Mouse (Mus musculus): ENCODE results near the gene Lyrm9. TPM values are rescaled to one million over a fixed set of nuclear protein-coding genes. Genes with fewer than 3 reads are reported as not detected.

Lyrm9 gene
- polyA plus RNA-seq, 1 experiment from 2014 or later: 22.1 TPM

GRCm38 (mm10) chr11:78822792-78823498, 3.4 kb upstream of the Lyrm9 start:
- H3K9me3 ChIP-seq (replicated peaks; ENCODE audit: control insufficient read depth, low read length): no peaks in the 10 kb centered on the region
- H3K4me1 ChIP-seq (ENCODE audit: control insufficient read depth, insufficient read depth, low read length): peaks cover 48% of the 10 kb centered on the region
- ATAC-seq: no peak
- WGBS: 55% methylated on average over 13 of the region's 13 CpGs
- H3K4me2 ChIP-seq (ENCODE audit: low read length): no peak overlapping the region
- DNase-seq (ENCODE audit: low spot score): peak; percentile 73
- H3K9ac ChIP-seq (ENCODE audit: low read length): no peak overlapping the region
- H3K27me3 ChIP-seq (replicated peaks; ENCODE audit: control insufficient read depth, insufficient read depth, low read length): no peaks in the 10 kb centered on the region
- H3K27ac ChIP-seq (ENCODE audit: low read depth, low read length): no peak overlapping the region
- H3K36me3 ChIP-seq (ENCODE audit: control insufficient read depth, insufficient read depth, low read length): no peaks in the 10 kb centered on the region
- no peak overlapping the region for H3K4me3 ChIP-seq (ENCODE audit: low read depth, low read length)

DNA sequence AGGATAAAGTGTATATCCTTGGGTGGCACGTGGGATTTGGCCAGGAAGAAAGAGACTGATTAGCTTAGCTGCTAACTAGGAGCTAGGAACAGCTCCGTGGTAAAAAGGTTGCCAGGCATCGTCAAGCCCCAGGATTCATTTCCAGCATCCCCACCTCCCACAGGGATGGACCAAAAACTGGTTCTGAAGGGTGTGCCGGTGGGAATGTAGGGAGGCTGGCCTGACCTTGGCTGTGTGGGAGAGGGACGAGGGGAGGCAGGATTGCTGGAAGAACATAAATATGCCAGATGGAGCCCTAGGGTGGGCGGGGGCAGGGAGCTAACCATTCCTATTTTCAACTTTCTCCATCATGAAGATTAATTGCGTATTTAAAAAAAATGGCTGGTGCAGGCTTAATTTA, 1.2 kb downstream of the Lyrm9 start:
- Histone ChIP-seq H3K36me3 (ENCODE audit: control insufficient read depth, insufficient read depth, low read length) (no peaks in the 10 kb centered on the region), H3K4me2 (ENCODE audit: low read length) (peak overlapping the region; percentile 56), H3K27me3 (replicated peaks; ENCODE audit: control insufficient read depth, insufficient read depth, low read length) (no peaks in the 10 kb centered on the region), H3K27ac (ENCODE audit: low read depth, low read length) (no peak overlapping the region), H3K4me1 (ENCODE audit: control insufficient read depth, insufficient read depth, low read length) (peaks cover 28% of the 10 kb centered on the region), H3K9ac (ENCODE audit: low read length) (no peak overlapping the region), H3K9me3 (replicated peaks; ENCODE audit: control insufficient read depth, low read length) (no peaks in the 10 kb centered on the region), H3K4me3 (ENCODE audit: low read depth, low read length) (no peak overlapping the region)
- DNase-seq (ENCODE audit: low spot score): no peak
- 30% methylated on average over 7 of the region's 7 CpGs for WGBS
- no peak for ATAC-seq

DNA sequence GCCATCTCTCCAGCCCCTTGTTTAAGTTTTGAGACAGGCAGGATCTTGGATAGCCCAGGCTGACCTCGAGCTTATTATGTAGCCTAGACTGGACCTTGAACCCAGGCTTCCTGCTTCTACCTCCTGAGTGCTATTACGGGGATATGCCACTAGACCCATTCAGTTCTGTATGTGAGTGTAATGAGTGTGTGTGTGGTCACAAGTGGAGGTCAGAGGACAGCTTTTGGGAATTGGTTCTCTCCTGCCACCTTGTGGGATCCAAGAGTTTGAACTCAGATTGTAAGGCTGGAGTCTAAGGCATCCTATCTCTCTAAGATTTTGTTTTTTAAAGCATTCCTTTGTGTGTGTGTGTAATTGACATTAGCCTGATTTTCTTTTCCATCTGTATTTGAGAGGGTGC, 2.0 kb downstream of the Lyrm9 start:
- Histone ChIP-seq H3K4me1 (ENCODE audit: control insufficient read depth, insufficient read depth, low read length) (peaks cover 27% of the 10 kb centered on the region), H3K4me3 (ENCODE audit: low read depth, low read length) (no peak overlapping the region), H3K27me3 (replicated peaks; ENCODE audit: control insufficient read depth, insufficient read depth, low read length) (no peaks in the 10 kb centered on the region), H3K9ac (ENCODE audit: low read length) (no peak overlapping the region), H3K9me3 (replicated peaks; ENCODE audit: control insufficient read depth, low read length) (no peaks in the 10 kb centered on the region), H3K36me3 (ENCODE audit: control insufficient read depth, insufficient read depth, low read length) (no peaks in the 10 kb centered on the region), H3K4me2 (ENCODE audit: low read length) (no peak overlapping the region), H3K27ac (ENCODE audit: low read depth, low read length) (no peak overlapping the region)
- 43% methylated on average over 2 of the region's 2 CpGs for WGBS
- no peak for ATAC-seq
- DNase-seq (ENCODE audit: low spot score): peak; percentile 46

GRCm38 (mm10) chr11:78829373-78829772, 3.0 kb downstream of the Lyrm9 start:
- Histone ChIP-seq H3K4me2 (ENCODE audit: low read length) (no peak overlapping the region), H3K4me3 (ENCODE audit: low read depth, low read length) (no peak overlapping the region), H3K27ac (ENCODE audit: low read depth, low read length) (no peak overlapping the region), H3K4me1 (ENCODE audit: control insufficient read depth, insufficient read depth, low read length) (peaks cover 23% of the 10 kb centered on the region), H3K27me3 (replicated peaks; ENCODE audit: control insufficient read depth, insufficient read depth, low read length) (no peaks in the 10 kb centered on the region), H3K9me3 (replicated peaks; ENCODE audit: control insufficient read depth, low read length) (no peaks in the 10 kb centered on the region), H3K9ac (ENCODE audit: low read length) (no peak overlapping the region), H3K36me3 (ENCODE audit: control insufficient read depth, insufficient read depth, low read length) (no peaks in the 10 kb centered on the region)
- no peak for DNase-seq (ENCODE audit: low spot score)
- WGBS: 6% methylated on average over 6 of the region's 6 CpGs
- no peak for ATAC-seq

GRCm38 (mm10) chr11:78830180-78830579, 3.8 kb downstream of the Lyrm9 start:
- no peaks in the 10 kb centered on the region for H3K27me3 ChIP-seq (replicated peaks; ENCODE audit: control insufficient read depth, insufficient read depth, low read length)
- H3K4me1 ChIP-seq (ENCODE audit: control insufficient read depth, insufficient read depth, low read length): peaks cover 23% of the 10 kb centered on the region
- ATAC-seq (no peak), DNase-seq (ENCODE audit: low spot score) (no peak)
- H3K4me2 ChIP-seq (ENCODE audit: low read length): no peak overlapping the region
- no peak overlapping the region for H3K4me3 ChIP-seq (ENCODE audit: low read depth, low read length)
- 64% methylated on average over 8 of the region's 8 CpGs for WGBS
- H3K9ac ChIP-seq (ENCODE audit: low read length): no peak overlapping the region
- no peaks in the 10 kb centered on the region for H3K9me3 ChIP-seq (replicated peaks; ENCODE audit: control insufficient read depth, low read length)
- H3K36me3 ChIP-seq (ENCODE audit: control insufficient read depth, insufficient read depth, low read length): no peaks in the 10 kb centered on the region
- no peak overlapping the region for H3K27ac ChIP-seq (ENCODE audit: low read depth, low read length)

GRCm38 (mm10) chr11:78831716-78832115, 5.3 kb downstream of the Lyrm9 start:
- H3K27ac ChIP-seq (ENCODE audit: low read depth, low read length): no peak overlapping the region
- H3K27me3 ChIP-seq (replicated peaks; ENCODE audit: control insufficient read depth, insufficient read depth, low read length): no peaks in the 10 kb centered on the region
- no peak overlapping the region for H3K9ac ChIP-seq (ENCODE audit: low read length)
- peak; percentile 72; the same call in 1 of the 2 replicates for ATAC-seq
- no peaks in the 10 kb centered on the region for H3K9me3 ChIP-seq (replicated peaks; ENCODE audit: control insufficient read depth, low read length)
- DNase-seq (ENCODE audit: low spot score): peak; percentile 87
- 71% methylated on average over 4 of the region's 4 CpGs for WGBS
- H3K4me3 ChIP-seq (ENCODE audit: low read depth, low read length): no peak overlapping the region
- H3K4me1 ChIP-seq (ENCODE audit: control insufficient read depth, insufficient read depth, low read length): peaks cover 15% of the 10 kb centered on the region
- no peak overlapping the region for H3K4me2 ChIP-seq (ENCODE audit: low read length)
- H3K36me3 ChIP-seq (ENCODE audit: control insufficient read depth, insufficient read depth, low read length): no peaks in the 10 kb centered on the region

GRCm38 (mm10) chr11:78832117-78832726, 5.8 kb downstream of the Lyrm9 start:
- peaks cover 11% of the 10 kb centered on the region for H3K4me1 ChIP-seq (ENCODE audit: control insufficient read depth, insufficient read depth, low read length)
- ATAC-seq: no peak
- H3K9me3 ChIP-seq (replicated peaks; ENCODE audit: control insufficient read depth, low read length): no peaks in the 10 kb centered on the region
- 94% methylated on average over 10 of the region's 10 CpGs for WGBS
- no peak overlapping the region for H3K4me3 ChIP-seq (ENCODE audit: low read depth, low read length)
- H3K27ac ChIP-seq (ENCODE audit: low read depth, low read length): no peak overlapping the region
- no peaks in the 10 kb centered on the region for H3K36me3 ChIP-seq (ENCODE audit: control insufficient read depth, insufficient read depth, low read length)
- no peak overlapping the region for H3K9ac ChIP-seq (ENCODE audit: low read length)
- H3K27me3 ChIP-seq (replicated peaks; ENCODE audit: control insufficient read depth, insufficient read depth, low read length): no peaks in the 10 kb centered on the region
- DNase-seq (ENCODE audit: low spot score): no peak
- H3K4me2 ChIP-seq (ENCODE audit: low read length): no peak overlapping the region

GRCm38 (mm10) chr11:78832816-78833314, 6.5 kb downstream of the Lyrm9 start:
- DNase-seq (ENCODE audit: low spot score) (no peak), ATAC-seq (no peak)
- no peak overlapping the region for H3K9ac ChIP-seq (ENCODE audit: low read length)
- H3K4me3 ChIP-seq (ENCODE audit: low read depth, low read length): no peak overlapping the region
- WGBS: 86% methylated on average over 13 of the region's 13 CpGs
- no peak overlapping the region for H3K27ac ChIP-seq (ENCODE audit: low read depth, low read length)
- no peaks in the 10 kb centered on the region for H3K9me3 ChIP-seq (replicated peaks; ENCODE audit: control insufficient read depth, low read length)
- no peaks in the 10 kb centered on the region for H3K27me3 ChIP-seq (replicated peaks; ENCODE audit: control insufficient read depth, insufficient read depth, low read length)
- H3K4me1 ChIP-seq (ENCODE audit: control insufficient read depth, insufficient read depth, low read length): peaks cover 5% of the 10 kb centered on the region; the same call in 1 of the 2 replicates
- H3K36me3 ChIP-seq (ENCODE audit: control insufficient read depth, insufficient read depth, low read length): no peaks in the 10 kb centered on the region
- H3K4me2 ChIP-seq (ENCODE audit: low read length): no peak overlapping the region

GRCm38 (mm10) chr11:78836486-78836885, 10.1 kb downstream of the Lyrm9 start:
- no peak overlapping the region for H3K9ac ChIP-seq (ENCODE audit: low read length)
- 0 out of 2 replicates have a peak, but pooled peaks cover 4% of the 10 kb centered on the region for H3K36me3 ChIP-seq (ENCODE audit: control insufficient read depth, insufficient read depth, low read length)
- H3K4me2 ChIP-seq (ENCODE audit: low read length): no peak overlapping the region
- no peak for ATAC-seq
- H3K27me3 ChIP-seq (replicated peaks; ENCODE audit: control insufficient read depth, insufficient read depth, low read length): no peaks in the 10 kb centered on the region
- DNase-seq (ENCODE audit: low spot score): no peak
- H3K9me3 ChIP-seq (replicated peaks; ENCODE audit: control insufficient read depth, low read length): no peaks in the 10 kb centered on the region
- H3K27ac ChIP-seq (ENCODE audit: low read depth, low read length): no peak overlapping the region
- H3K4me1 ChIP-seq (ENCODE audit: control insufficient read depth, insufficient read depth, low read length): peaks cover under 1% of the 10 kb centered on the region; the same call in 1 of the 2 replicates
- WGBS: 85% methylated on average over 4 of the region's 4 CpGs
- H3K4me3 ChIP-seq (ENCODE audit: low read depth, low read length): no peak overlapping the region
